Mouse (Mus musculus): ENCODE data around the gene Tubb4b. TPM values are rescaled to one million over a fixed set of nuclear protein-coding genes. Genes with fewer than 3 reads are reported as not detected.

Gene Tubb4b
- total and polyA plus RNA-seq, 3 experiments: 267 to 312 (median 303) TPM

Other genes with a start within 250 kb of the Tubb4b start
Only the 30 nearest of the 33 such genes appear.
- gene Nsmf, start 170.3 kb downstream of the Tubb4b start, total RNA-seq (2021): 10 to 100 TPM; 32.8 to 52.9 TPM
- 99.9 and 113 TPM in 2 replicates for gene Nsmf, start 170.3 kb downstream of the Tubb4b start, polyA plus RNA-seq (2012; rRNA removed)
- under 1 TPM in 1 of 2 experiments, not detected in 1; 0.40 TPM for gene Entpd8, start 144.4 kb downstream of the Tubb4b start, total RNA-seq (2021)
- 0.08 and 0.11 TPM in 2 replicates for gene Entpd8, start 144.4 kb downstream of the Tubb4b start, polyA plus RNA-seq (2012; rRNA removed)
- not detected for gene Noxa1, start 129.6 kb downstream of the Tubb4b start, total RNA-seq (2021)
- gene Noxa1, start 129.6 kb downstream of the Tubb4b start, polyA plus RNA-seq (2012; rRNA removed): not detected in 2 replicates
- 1 to 10 TPM; 1.9 to 3.6 TPM for gene Nrarp, start 43.9 kb downstream of the Tubb4b start, total RNA-seq (2021)
- 12.0 and 19.0 TPM in 2 replicates for gene Nrarp, start 43.9 kb downstream of the Tubb4b start, polyA plus RNA-seq (2012; rRNA removed)
- 10 to 100 TPM; 21.9 to 24.2 TPM for gene Tor4a, start 27.8 kb downstream of the Tubb4b start, total RNA-seq (2021)
- 51.3 and 60.0 TPM in 2 replicates for gene Tor4a, start 27.8 kb downstream of the Tubb4b start, polyA plus RNA-seq (2012; rRNA removed)
- gene Nelfb, start 13.2 kb downstream of the Tubb4b start, total RNA-seq (2021): 10 to 100 TPM; 36.3 to 57.4 TPM
- gene Nelfb, start 13.2 kb downstream of the Tubb4b start, polyA plus RNA-seq (2012; rRNA removed): 37.5 and 38.2 TPM in 2 replicates
- not detected for gene Stpg3, start 10.1 kb downstream of the Tubb4b start, total RNA-seq (2021)
- gene Stpg3, start 10.1 kb downstream of the Tubb4b start, polyA plus RNA-seq (2012; rRNA removed): not detected in 2 replicates
- gene Fam166a, start 6.0 kb downstream of the Tubb4b start, total RNA-seq (2021): not detected
- gene Fam166a, start 6.0 kb downstream of the Tubb4b start, polyA plus RNA-seq (2012; rRNA removed): 0.15 and 0.16 TPM in 2 replicates
- not detected for gene Slc34a3, start 9.7 kb upstream of the Tubb4b start, total RNA-seq (2021)
- gene Slc34a3, start 9.7 kb upstream of the Tubb4b start, polyA plus RNA-seq (2012; rRNA removed): not detected in 2 replicates
- gene Rnf224, start 12.1 kb upstream of the Tubb4b start, total RNA-seq (2021): not detected
- gene Rnf224, start 12.1 kb upstream of the Tubb4b start, polyA plus RNA-seq (2012; rRNA removed): not detected in 2 replicates
- gene Rnf208, start 17.6 kb upstream of the Tubb4b start, total RNA-seq (2021): 1 to 10 TPM; 6.7 to 8.5 TPM
- 25.8 and 36.4 TPM in 2 replicates for gene Rnf208, start 17.6 kb upstream of the Tubb4b start, polyA plus RNA-seq (2012; rRNA removed)
- not detected for gene Cysrt1, start 17.8 kb upstream of the Tubb4b start, total RNA-seq (2021)
- gene Cysrt1, start 17.8 kb upstream of the Tubb4b start, polyA plus RNA-seq (2012; rRNA removed): 0.12 TPM in 1 of 2 replicates, not detected in the other
- gene AL732309.1, start 22.2 kb upstream of the Tubb4b start, total RNA-seq (2021): 1 to 10 TPM; 3.1 to 3.2 TPM
- gene AL732309.1, start 22.2 kb upstream of the Tubb4b start, polyA plus RNA-seq (2012; rRNA removed): 21.7 and 22.6 TPM in 2 replicates
- gene Tmem203, start 30.7 kb upstream of the Tubb4b start, total RNA-seq (2021): 10 to 100 TPM; 23.9 to 32.0 TPM
- 114 and 116 TPM in 2 replicates for gene Tmem203, start 30.7 kb upstream of the Tubb4b start, polyA plus RNA-seq (2012; rRNA removed)
- gene Tprn, start 37.9 kb upstream of the Tubb4b start, total RNA-seq (2021): 10 to 100 TPM in 1 of 2 experiments, 1 to 10 TPM in 1; 10.0 to 13.1 TPM
- 13.6 and 14.6 TPM in 2 replicates for gene Tprn, start 37.9 kb upstream of the Tubb4b start, polyA plus RNA-seq (2012; rRNA removed)
- gene Ssna1, start 47.7 kb upstream of the Tubb4b start, total RNA-seq (2021): 10 to 100 TPM; 37.6 to 46.1 TPM
- 55.2 and 62.1 TPM in 2 replicates for gene Ssna1, start 47.7 kb upstream of the Tubb4b start, polyA plus RNA-seq (2012; rRNA removed)
- 10 to 100 TPM; 78.8 to 82.7 TPM for gene Anapc2, start 47.8 kb upstream of the Tubb4b start, total RNA-seq (2021)
- gene Anapc2, start 47.8 kb upstream of the Tubb4b start, polyA plus RNA-seq (2012; rRNA removed): 93.1 and 110 TPM in 2 replicates
- not detected for gene Tmem210, start 63.4 kb upstream of the Tubb4b start, total RNA-seq (2021)
- gene Tmem210, start 63.4 kb upstream of the Tubb4b start, polyA plus RNA-seq (2012; rRNA removed): not detected in 2 replicates
- not detected for gene Lrrc26, start 65.2 kb upstream of the Tubb4b start, total RNA-seq (2021)
- gene Lrrc26, start 65.2 kb upstream of the Tubb4b start, polyA plus RNA-seq (2012; rRNA removed): not detected in 2 replicates
- 10 to 100 TPM in 1 of 2 experiments, 1 to 10 TPM in 1; 8.3 to 13.3 TPM for gene Grin1, start 94.5 kb upstream of the Tubb4b start, total RNA-seq (2021)
- 15.3 and 16.4 TPM in 2 replicates for gene Grin1, start 94.5 kb upstream of the Tubb4b start, polyA plus RNA-seq (2012; rRNA removed)
- 10 to 100 TPM; 53.6 to 59.9 TPM for gene Man1b1, start 107.6 kb upstream of the Tubb4b start, total RNA-seq (2021)
- gene Man1b1, start 107.6 kb upstream of the Tubb4b start, polyA plus RNA-seq (2012; rRNA removed): 10.3 and 13.5 TPM in 2 replicates
- gene Dpp7, start 131.7 kb upstream of the Tubb4b start, total RNA-seq (2021): 10 to 100 TPM; 34.2 to 38.5 TPM
- 47.1 and 55.0 TPM in 2 replicates for gene Dpp7, start 131.7 kb upstream of the Tubb4b start, polyA plus RNA-seq (2012; rRNA removed)
- 10 to 100 TPM; 15.0 to 22.7 TPM for gene Uap1l1, start 141.0 kb upstream of the Tubb4b start, total RNA-seq (2021)
- gene Uap1l1, start 141.0 kb upstream of the Tubb4b start, polyA plus RNA-seq (2012; rRNA removed): 28.4 and 41.5 TPM in 2 replicates
- under 1 TPM in 1 of 2 experiments, not detected in 1; 0.23 TPM for gene Sapcd2, start 147.6 kb upstream of the Tubb4b start, total RNA-seq (2021)
- 3.9 and 4.4 TPM in 2 replicates for gene Sapcd2, start 147.6 kb upstream of the Tubb4b start, polyA plus RNA-seq (2012; rRNA removed)
- gene Entpd2, start 171.2 kb upstream of the Tubb4b start, total RNA-seq (2021): 1 to 10 TPM; 3.7 to 7.2 TPM
- 21.1 and 24.7 TPM in 2 replicates for gene Entpd2, start 171.2 kb upstream of the Tubb4b start, polyA plus RNA-seq (2012; rRNA removed)
- 100 to 1,000 TPM; 128 to 145 TPM for gene Npdc1, start 174.6 kb upstream of the Tubb4b start, total RNA-seq (2021)
- gene Npdc1, start 174.6 kb upstream of the Tubb4b start, polyA plus RNA-seq (2012; rRNA removed): 685 and 775 TPM in 2 replicates
- under 1 TPM in 1 of 2 experiments, not detected in 1; 0.24 TPM for gene Fut7, start 198.6 kb upstream of the Tubb4b start, total RNA-seq (2021)
- 0.10 and 0.40 TPM in 2 replicates for gene Fut7, start 198.6 kb upstream of the Tubb4b start, polyA plus RNA-seq (2012; rRNA removed)
- 10 to 100 TPM; 32.1 to 42.7 TPM for gene Abca2, start 204.0 kb upstream of the Tubb4b start, total RNA-seq (2021)
- 86.8 and 118 TPM in 2 replicates for gene Abca2, start 204.0 kb upstream of the Tubb4b start, polyA plus RNA-seq (2012; rRNA removed)
- under 1 TPM in 1 of 2 experiments, not detected in 1; 0.66 TPM for gene Clic3, start 232.1 kb upstream of the Tubb4b start, total RNA-seq (2021)
- gene Clic3, start 232.1 kb upstream of the Tubb4b start, polyA plus RNA-seq (2012; rRNA removed): 1.6 and 3.4 TPM in 2 replicates
- gene Paxx, start 236.4 kb upstream of the Tubb4b start, total RNA-seq (2021): 10 to 100 TPM; 33.3 to 35.2 TPM
- 85.9 and 124 TPM in 2 replicates for gene Paxx, start 236.4 kb upstream of the Tubb4b start, polyA plus RNA-seq (2012; rRNA removed)